Mouse (Mus musculus): ENCODE results near the gene Ptges2.
A peak's percentile ranks its signal among the peaks of the same experiment; 100 is the strongest.

The Ptges2 gene

DNA sequence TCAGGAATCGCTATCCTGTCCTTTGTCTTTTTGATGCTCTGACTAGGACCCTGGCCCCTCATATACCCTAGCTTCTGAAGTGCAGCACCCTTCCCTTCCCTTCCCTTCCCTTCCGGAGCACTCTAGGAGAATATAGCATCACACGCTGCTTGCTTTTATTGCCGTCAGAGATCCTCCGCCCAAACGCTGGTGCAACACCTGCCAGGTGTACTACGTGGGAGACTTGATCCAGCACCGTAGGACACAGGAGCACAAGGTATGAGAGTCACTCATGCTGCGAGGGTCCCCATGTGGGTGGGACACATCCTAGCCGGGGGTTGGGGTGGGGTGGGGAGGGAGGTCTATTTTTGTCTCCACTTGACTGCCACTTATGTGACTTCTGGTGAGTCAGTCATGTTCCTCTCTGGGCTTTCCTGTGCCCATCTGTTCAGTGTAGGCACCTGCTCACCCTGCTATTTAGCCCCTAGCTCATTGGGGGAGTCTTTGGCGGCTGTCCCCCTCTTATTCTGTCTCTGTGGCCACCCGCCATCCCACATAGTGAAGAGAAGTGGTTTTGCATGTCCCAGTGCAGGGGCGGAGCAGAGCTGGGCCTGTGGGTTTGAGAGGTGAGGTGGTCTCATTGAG lies 20.3 kb upstream of the Ptges2 start:
- no peak for DNase-seq

GRCm38 (mm10) chr2:32376963-32377362 lies 18.7 kb upstream of the Ptges2 start:
- no peak for DNase-seq

DNA sequence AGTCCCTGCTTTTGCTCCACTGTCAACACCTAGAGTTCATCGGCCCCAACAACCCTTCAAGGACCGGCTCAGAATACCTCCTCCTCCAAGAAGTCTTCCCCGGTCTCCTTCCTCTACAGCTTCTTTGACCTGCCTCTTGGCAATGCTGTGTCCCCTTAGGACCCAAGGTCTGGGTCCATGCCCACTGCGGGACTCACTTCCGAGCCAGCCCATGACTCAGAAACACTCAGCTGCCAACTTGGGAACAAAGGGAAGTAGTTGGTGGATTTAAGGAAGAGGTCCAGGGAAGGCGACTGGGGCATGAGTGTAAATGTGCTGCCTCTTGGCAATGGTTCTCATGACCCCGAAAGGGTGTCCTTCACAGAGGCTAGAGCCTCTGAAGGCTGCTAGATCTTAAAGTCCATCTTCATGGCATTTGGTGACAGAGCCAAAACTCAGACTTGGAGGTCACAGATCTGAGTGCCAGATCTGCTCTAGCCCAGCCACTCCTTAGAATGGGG lies 15.6 kb upstream of the Ptges2 start:
- DNase-seq: peak; percentile 53

DNA sequence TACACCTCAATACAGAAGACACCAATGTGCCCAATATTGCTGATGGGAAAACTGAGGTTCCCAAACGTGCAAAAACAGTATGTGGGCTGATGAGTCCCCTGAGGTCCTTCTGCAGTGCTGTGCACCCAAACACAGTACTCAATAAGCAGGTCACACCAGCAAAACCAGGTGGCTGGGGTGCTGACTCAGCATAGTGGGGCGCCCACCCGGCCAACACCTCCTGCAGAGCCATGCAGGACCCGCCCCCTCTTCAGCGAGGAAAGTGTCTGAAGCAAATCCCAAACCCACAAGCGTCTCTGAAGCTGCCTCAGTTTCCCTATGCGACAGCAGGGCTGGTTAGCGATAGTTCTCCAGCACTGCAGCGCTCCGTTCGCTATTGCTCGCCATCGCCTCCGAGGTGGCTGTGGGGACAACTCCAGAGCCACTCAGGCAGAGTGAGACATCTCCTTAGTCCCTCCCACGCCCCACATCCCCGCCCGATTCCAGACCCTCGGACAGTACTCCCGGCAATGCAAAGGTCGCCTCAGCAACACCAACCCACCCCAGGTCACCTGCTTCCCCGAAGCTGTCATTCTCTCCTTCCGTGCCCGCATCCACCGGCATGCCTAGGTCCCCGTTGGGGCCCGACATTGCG lies 14.4 kb upstream of the Ptges2 start:
- DNase-seq: no peak

DNA sequence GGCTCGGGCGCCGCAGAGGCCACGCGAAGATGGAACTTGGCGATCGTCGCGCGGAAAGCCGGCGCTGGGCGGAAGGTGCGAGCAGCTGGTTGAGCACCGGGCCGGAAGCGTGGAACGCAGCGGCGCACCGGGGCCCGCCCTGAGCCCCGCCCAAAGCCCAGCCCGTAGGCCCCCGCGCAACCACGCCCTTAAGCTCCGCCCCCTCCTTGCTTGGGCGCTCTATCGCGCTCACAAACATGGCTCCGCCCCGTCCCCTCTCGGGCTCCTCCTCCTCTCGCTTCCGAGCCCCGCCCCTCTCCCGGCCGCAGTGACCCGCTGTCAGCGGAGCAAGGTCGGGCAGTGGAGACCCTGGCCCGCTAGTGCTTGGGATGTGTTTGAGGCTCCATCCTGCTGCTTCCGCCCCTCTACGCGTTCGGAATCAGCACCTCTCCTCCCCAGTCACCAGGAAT lies 13.9 kb upstream of the Ptges2 start, which contains the start of gene 1110008P14Rik:
TSS of gene 1110008P14Rik (minus strand) at position 164 of the 449 bp plus-strand sequence.
- peak; percentile 94 for DNase-seq

- DNase-seq: no peak
Measured at GRCm38 (mm10) chr2:32382689-32383088, 13.0 kb upstream of the Ptges2 start.

GRCm38 (mm10) chr2:32387706-32388490 lies 7.8 kb upstream of the Ptges2 start, which contains the start of gene Lcn2:
Lcn2 (minus strand) TSS chr2:32388252.
- no peak for DNase-seq

GRCm38 (mm10) chr2:32389157-32389556 lies 6.5 kb upstream of the Ptges2 start:
- no peak for DNase-seq

- DNase-seq: no peak
Measured at GRCm38 (mm10) chr2:32390871-32391270, 4.8 kb upstream of the Ptges2 start.

DNA sequence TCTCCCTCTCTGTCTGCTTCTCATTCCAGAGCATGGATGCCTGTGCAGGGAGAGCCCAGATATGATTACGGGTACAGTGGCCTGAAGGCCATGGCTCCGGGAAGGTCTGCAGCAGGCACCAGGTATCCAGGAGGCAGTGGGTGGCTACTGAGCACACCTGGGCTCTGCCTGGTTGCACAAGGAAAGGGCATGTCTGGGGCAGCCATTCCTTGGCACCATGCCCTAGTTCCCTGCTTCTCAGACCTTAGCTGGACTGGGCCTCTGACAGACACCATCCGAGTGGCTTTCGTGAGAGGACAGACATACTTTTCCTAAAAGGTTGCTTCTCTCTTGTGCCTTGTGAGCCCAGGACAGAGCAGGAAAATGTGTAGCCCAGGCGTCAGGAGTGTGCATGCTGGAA lies 3.6 kb upstream of the Ptges2 start:
- DNase-seq: no peak

DNA sequence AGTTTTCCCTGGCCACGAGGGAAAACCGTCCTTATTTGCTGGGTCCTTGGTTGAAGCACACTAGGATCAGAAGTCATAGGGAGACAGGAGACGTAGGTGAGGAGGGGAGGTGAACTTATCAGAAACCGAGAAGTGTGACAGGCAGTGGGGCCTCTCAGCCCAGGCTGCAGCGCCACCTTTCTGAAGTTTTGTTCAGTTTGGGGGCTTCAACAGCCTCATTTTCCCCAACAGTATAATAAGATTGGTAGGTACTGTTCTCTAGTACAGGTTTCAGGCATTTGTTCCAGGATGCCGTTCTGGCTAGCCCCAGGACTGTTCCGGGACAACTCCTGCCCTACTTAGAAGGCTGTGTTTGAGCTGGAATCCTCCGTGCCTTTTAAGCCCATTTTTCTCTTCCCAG lies 723 bp upstream of the Ptges2 start:
- DNase-seq: no peak

GRCm38 (mm10) chr2:32395946-32396621 lies 388 bp downstream of the Ptges2 start:
- DNase-seq: peak; percentile 90

- no peak for DNase-seq
Measured at GRCm38 (mm10) chr2:32396695-32397094, 999 bp downstream of the Ptges2 start.

DNA sequence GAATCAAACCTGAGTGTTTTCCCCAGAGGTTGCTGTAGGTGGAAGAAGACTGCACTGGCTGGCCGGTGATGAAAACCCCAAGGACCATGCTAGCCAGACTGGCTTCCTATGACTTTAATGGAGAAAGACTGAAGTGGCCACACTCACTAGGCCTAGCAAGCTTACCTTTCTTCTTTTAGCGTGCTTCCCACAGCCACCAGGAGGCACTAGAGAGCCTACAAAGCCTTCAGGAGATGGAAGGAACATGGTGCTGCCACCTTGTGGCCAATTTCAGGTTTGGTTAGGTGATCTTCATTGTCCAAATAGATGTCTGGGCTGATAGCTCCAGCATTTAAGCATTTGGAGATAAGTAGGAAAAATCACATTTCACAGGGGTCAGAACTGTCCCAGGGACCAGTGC lies 9.0 kb downstream of the Ptges2 start:
- peak; percentile 88 for DNase-seq

- DNase-seq: no peak
Measured at GRCm38 (mm10) chr2:32407144-32407824, 11.6 kb downstream of the Ptges2 start.

DNA sequence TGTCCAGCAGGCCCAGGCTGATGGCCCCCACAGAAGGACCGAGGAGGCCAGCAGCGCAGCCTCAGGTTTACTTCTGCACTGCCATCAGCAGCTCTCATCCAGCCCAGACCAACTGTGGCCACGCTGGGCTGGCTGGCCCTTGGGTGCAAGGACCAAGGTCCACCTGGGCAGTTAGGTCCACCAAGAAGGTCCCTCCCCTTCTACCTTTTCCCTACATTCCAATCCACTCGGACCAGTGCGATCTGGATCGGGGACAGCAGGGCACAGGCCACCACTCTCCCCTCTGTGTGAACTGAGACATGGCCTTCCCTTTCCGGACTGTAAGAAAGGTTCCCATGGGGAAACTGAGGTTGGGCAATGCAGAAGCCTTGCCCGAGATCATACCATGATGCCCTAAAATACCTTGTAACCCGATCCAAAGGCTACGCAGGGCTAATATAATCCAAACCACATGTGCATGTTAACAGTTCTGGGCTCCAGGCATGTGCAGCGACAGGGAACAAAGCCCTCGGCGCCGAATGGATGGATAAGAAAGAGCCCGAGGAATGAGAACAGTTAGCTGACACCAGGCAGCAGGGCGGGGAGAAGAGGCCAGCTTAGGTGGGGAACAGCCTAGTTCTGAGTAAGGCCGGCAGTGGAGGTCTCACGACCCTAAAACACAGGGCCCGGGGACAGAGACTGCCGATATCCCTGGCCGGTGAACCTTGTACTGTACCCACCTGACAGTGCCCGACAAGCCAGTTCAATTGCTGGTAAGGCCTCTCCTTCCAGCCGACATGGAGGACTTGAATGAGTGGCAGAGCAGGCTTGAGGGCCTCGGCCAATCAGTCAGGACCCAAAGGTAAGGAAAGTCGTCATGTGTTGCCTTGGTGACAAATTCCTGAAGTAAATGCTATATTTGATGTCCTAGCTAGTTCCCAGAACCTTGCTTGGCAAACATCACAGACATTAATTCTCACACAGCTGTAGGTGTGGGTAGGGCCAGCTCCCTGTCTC lies 13.0 kb downstream of the Ptges2 start:
- DNase-seq: no peak

DNA sequence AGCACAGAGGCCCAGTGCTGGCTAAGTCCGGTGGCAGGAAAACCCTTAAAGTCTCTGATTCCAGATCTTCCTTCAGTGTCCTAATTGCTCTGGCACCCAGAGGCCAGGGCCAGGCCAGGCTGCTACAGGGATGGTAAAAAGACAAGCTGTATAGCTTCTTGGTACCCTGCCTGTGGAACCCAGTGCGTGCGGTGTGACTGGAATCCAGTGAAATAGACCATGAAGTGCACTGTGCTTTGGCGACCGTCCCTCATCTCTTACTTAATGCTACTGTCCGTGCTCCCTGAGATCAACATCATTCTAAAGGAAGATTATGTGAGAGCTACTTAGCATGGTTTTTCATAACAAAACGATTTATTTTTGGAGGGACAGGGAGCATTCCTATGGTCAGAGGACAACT lies 15.7 kb downstream of the Ptges2 start:
- no peak for DNase-seq

DNA sequence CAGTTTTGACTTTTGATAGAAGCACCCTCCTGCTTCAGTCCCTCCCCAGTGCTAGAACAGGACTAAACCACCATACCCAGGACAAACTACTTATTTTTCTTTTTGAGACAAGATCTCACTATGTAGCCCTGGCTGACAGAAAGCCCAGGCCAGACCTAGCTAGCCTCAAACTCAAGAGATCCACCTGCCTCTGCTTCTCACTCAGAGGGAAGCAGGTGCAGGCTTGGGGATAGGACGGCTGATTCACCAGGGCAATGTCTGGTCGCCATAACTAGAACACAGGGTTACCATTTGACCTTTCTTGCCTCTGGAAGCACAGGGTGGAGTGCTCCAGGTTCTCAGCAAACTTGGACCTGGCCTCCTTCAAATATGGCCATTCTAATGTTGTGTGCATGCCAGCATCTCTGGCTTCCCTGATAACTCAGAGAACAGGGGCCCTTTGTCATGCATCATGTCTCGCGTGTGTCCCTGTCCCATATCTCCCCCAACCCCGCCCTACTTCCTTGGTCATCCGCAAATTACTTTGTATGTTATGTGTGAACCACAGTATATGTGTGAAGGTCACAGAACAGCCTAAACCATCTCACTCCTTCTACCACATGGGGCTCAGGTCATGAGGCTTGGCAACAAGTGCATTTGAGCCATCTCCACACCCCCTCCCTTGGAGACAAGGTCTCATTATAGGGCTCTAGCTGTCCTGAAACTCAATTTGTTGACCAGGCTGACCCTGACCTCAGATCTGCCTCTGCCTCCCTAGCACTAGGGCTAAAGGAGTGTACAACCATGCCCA lies 17.2 kb downstream of the Ptges2 start:
- DNase-seq: no peak

GRCm38 (mm10) chr2:32413936-32414335 lies 18.2 kb downstream of the Ptges2 start:
- DNase-seq: no peak

DNA sequence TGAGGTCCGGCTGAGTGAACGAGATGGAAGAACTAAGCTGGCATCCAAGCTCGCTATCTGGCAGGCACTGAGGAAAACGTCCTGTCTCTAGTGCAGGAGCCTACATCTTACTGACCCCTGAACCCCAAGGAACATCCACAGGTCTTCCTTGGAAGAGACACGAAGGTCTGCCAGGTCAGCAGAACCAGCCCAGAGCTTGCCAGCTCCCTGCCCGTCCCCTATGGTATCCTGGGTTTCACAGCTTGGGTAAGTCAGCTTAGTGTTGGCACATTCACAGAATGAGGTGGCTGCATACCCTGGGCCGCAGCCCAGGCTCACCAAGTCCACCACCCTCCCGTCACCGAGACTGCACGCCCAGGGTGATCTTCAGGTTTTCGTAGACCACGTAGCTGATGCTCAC lies 20.1 kb downstream of the Ptges2 start:
- no peak for DNase-seq
